Mouse (Mus musculus) embryo, embryonic 11.5 days (tissue): ENCODE results near the gene Ndufaf3.

Experiments
- DNase-seq: peaks from one replicate; pipeline ENCODE4 v3.0.0-alpha.2; 2012; ENCODE audit warnings: low read depth, low spot score

The Ndufaf3 gene

DNA sequence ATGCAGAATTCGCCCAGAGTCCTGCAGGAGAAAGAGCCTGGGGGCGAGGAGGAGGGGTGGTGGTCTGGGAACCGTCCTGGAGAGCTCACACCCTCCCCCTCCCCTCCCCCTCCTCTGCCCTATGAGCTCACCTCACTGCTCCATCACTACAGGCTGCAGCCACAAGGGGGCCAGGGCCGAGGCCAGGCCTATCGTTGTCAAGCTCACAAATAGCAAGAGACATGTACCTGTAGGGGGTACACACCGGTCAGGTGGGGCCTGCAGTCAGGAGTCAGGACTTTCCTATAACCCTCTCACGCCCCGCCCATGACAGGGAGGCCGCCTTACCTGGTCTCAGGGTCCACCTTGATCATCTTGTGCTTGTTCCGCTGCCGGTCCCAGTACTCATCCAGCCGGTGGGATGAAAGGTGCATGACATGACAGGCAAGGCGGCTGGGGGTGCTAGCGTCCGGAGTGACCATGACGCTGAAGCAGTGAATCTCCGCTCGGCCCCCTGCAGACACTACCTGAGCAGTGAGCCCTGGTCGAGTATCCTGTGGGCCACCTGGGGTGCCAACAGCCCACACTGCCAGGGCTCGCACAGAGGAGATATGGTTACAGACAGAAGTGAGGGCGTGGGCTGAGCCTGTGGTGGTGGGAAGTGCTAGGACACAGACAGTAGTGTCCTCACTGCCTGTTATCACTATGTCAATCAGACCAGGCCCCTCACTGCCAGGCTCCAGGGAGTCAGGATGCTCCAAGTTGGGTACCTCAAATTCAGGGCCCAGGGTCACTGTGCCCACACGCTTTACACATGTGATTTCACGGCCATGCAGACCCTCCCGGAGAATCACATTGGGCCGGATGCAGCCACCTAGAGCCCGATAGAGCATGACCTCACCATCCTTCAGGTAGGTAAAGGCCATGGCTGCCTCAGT lies 6.8 kb upstream of the Ndufaf3 start:
- DNase-seq, result no peak

DNA sequence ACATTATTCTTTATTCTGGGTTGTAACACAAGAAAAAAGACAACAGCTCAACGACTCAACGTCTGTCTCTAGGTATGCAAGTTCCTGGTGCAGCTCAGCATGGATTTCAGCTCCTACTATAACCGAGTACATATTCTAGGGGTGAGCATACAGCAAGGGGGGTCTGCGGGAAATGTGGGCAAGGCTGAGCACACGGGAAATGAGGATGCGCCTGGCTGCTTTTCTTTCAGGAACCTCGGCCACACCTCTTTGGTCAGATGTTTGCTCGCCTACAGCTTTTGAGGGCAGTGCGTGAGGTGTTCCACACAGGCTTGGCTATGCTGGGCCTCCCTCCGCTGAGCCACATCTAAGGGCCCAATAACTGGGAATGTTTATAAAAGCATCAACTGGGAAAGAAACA lies 5.1 kb upstream of the Ndufaf3 start:
- DNase-seq, result no peak

DNA sequence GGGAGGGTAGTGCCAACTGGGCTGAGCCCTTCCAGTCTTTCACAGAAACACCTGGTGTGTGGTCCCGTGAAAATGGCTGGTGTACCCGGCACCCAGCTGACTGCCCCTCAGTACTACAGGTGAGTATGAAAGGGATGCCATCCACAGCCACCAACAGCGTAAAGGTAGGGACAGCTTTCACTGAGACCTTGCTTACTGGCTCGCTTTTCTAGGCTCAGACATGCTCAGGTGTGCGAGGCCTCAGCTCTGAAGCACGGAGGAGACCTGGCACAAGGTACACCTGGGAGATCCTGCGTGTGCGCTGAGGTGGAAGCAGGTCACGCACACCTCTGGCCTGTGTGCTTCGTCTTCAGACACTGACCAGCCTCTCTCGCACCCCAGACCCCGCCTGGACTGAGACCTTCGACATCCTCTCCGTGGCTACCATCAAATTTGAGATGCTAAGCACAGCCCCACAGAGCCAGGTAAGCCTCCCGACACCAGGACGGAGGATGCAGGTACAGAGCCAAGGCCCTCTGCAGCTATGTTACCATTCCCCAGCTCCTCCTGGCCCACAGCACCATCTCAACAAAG lies 4.3 kb upstream of the Ndufaf3 start:
- no peak for DNase-seq

DNA sequence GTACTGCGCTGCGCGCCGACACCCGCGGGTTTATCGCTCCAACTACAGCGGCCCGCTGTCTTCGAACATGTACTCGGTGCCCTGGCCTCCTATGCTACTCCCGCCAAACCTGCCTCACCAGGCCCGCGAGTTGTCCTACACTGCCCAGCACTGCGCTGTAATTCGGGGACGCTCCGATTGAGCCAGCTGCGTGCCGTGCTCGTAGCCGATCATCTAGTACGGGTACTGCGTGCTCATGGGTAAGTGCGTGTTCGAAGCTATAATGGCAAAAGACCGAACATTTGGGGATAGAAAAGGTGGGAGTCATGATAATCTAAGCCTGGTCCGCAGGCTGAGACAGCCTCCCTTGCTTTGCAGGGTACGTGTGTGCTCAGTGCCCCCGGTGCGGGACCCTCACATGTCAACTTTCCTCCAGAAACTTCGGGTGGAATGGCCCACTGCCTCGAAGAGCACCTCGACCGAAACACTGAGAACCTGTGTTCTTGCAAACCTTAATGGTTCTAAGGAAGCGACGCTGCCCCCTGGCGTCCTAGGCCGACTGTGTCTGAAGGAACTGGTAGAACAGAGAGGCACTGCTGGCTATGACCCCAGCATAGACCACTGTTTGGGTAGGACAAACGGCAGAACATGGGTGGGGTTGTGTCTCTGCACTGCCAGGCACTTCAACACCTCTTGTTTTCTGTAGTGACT lies 3.1 kb upstream of the Ndufaf3 start:
- DNase-seq, result peak; percentile 71

DNA sequence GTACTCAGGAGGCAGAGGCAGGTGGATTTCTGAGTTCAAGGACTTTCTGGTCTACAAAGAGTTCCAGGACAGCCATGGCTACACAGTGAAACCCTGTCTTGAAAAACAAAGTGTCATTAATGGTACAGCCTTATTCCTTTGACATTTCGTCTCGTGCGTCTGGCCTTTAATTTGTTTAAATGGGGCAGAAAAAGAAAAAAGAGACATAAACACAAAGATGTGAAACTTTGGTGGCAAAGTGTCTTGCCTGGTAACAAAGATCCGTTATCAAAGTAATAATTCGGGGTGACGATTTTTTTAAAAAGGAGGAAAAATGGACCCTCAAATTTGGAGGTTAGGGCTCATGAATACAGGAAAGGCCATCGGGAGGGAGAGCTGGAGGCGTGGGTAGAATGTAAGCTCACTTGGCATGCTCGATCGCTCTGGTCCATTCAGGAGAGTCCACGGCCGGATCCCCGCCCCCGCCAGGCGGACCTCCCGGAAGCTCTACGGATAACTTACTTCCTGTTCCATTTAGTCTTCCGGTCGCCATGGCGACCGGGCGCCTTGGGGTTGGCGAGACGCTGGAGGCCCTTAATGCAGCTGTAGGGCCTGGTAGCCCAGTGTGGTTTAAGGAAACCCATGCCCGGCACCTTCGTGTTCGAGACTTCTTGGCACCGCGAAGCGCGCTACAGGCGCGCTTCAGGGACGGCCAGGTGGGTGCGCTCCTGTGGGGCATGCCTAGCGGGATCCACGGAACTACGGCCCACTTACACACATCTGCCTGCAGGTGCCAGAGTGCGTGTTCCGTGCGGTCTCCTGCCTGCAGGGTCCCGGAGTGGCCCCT lies 2.4 kb upstream of the Ndufaf3 start, which contains the start of gene Dalrd3:
Gene Dalrd3 (plus strand): TSS at position 506 of the 826 bp plus-strand sequence.
- DNase-seq, result peak; percentile 88

DNA sequence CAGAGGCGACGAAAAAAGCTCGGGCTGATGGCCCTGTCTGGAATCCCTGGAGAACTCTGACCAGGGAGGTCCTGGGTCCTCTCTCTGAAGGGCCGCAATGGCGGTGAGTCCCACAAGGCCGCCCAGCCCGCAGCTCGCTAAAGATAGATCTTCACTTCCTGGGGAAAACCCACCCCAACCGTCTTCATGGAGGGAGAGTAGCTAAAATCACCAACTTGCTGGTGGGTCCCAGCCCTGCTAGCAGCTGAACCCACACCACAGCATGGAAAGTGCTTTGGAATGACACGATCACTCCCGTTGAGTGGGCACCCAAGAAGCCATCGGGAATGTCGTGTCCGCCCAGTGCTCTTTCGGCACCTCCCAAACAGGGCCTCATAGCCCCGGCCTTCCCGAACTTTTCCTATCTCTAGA lies 1.3 kb upstream of the Ndufaf3 start:
- DNase-seq, result no peak

GRCm38 (mm10) chr9:108567931-108568419 lies 741 bp upstream of the Ndufaf3 start:
- DNase-seq, result no peak

DNA sequence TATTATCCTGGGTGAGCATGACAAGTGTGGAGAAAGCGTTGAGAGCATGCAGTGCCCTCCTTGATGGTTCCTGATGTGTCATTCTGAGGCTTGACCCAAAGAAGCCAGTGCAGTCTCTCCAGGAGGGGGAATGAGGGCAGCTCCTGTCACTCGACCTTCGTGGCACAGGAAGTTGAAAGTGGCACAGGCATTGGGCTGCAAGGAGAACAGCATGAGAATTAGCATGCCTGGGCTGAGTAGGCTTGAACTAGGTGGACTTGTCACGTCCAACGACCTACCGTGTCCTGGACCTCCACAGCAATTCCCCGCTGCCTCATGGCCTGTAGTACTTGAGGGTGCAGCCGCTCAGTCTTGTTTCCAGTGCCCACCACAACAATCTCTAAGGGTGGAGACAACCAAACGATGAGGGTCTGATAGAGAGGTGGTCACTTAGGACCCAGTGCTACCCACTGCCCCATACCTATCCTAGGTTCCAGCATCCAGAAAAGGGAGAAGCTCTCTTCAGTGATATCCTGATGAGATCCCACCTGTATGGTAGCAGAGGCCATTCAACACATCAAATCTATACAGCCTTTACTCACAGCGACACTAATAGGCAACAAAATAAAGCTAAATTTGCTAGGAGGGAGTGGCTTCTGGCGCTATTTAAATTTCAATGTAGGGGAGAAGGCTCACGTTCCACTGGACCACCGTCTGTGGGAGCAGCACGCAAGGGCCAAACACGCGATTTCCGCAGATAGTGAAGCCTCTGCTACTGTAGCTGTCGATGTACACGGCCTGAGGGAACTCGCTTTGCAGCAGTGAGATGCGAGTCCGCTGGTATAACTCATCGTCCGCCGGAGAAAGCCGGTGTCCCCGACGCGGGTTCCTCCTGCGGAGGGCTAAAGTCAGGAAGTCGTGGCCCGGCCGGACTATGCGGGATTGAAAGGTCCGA lies 1.1 kb downstream of the Ndufaf3 start:
- no peak for DNase-seq

- no peak for DNase-seq
Observed at GRCm38 (mm10) chr9:108564131-108564530, 3.1 kb downstream of the Ndufaf3 start.

GRCm38 (mm10) chr9:108563671-108564070 lies 3.6 kb downstream of the Ndufaf3 start:
- DNase-seq, result no peak

- peak; percentile 99 for DNase-seq
Observed at GRCm38 (mm10) chr9:108560227-108560841, 6.9 kb downstream of the Ndufaf3 start, which contains the start of gene Impdh2. TSS of gene Impdh2 (plus strand) at chr9:108560286.

DNA sequence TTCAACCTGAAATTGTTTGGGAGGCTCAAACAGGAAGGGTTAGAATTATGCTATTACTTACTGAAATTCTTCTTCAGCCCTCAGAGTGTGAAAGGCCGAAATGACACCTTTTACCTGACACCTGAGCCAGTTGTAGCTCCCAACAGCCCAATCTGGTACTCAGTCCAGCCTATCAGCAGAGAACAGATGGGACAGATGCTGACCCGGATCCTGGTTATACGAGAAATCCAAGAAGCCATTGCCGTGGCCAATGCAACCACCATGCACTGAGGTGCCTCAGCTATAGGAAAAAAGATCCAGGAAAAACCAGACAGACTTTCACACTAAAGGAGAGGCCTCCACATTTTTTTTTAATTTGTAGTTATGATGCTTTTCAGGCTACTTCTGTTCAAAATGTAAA lies 8.1 kb downstream of the Ndufaf3 start:
- no peak for DNase-seq

GRCm38 (mm10) chr9:108546875-108547274 lies 20.4 kb downstream of the Ndufaf3 start:
- DNase-seq, result no peak

- DNase-seq, result no peak
Observed at GRCm38 (mm10) chr9:108545986-108546385, 21.2 kb downstream of the Ndufaf3 start.

GRCm38 (mm10) chr9:108540846-108541245 lies 26.4 kb downstream of the Ndufaf3 start:
- no peak for DNase-seq

DNA sequence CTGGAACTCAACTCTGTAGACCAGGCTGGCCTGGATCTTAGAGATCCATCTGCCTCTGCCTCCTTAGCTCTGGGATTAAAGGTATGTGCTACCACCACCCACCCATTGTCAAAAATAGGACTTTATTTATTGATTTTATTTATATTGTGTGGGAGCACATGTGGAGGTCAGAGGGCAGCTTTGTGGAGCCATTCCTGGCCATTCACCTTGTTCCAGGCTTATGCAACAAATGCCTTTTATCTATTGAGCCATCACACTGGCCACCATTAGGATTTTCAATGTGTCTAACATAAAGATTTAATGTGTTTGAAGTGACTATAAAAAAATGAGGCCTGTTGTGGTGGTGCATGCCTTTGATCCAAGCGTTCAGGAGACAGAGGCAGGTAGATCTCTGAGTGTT lies 35.7 kb downstream of the Ndufaf3 start:
- no peak for DNase-seq

DNA sequence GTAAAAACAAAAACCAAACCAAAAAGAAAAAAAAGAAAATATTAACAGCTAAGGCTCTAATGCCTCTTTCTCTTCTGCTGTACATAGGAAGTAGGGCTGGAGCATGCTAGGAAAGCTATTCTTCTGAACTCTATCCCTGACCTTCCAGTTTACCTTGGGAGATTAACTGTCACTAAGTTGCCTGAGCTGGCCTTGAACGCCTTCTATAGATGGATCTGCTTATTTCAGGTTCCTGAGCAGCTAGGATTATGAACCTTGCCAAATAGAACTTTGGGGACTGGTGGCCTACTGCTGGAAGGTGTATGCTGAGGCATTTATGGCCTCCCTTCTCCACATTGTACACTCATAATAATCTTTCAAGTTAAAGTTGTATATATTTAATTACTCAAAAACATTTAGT lies 36.3 kb downstream of the Ndufaf3 start:
- no peak for DNase-seq

DNA sequence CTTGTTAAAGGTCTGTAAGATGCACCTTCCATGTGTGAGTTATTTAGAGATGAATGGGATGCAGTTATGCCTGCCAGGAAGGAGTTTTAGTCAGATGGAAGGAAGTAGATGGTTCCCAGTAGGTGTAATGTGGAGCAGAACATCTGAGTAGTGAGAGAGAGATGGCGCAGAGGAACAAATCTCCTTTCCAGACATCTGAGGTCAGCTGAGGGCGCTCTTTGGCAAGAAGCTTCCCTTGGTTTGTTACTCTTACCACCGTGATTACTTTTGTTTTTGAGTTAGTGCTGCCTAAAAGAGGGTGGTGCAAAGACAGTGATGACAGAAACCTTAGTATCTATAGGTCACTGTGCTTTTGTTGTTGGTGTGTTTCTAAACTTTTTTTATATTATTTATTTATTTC lies 41.8 kb downstream of the Ndufaf3 start:
- no peak for DNase-seq

GRCm38 (mm10) chr9:108523341-108523740 lies 43.9 kb downstream of the Ndufaf3 start:
- no peak for DNase-seq

DNA sequence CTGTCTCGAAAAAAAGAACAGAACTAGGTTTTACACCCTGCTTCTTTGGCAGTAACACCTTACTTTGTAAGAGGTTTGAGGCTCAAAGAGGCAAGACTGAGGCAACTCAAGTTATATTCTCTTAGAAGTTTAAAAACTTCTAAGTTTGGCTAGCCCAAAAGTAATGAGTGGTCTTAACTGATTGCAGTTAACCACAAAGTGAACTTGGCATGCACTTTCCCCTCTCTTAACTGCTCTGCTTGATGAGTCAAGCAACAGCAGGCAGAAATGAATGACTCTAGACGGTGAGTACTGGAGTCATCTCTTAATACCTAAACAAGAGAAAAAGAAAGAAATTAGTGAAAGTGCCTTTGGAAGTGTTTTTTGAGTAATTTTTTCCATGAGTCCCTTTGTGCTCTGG lies 45.6 kb downstream of the Ndufaf3 start:
- no peak for DNase-seq
